Mouse (Mus musculus): ENCODE data around the gene Cadps2. TPM values are rescaled to one million over a fixed set of nuclear protein-coding genes. Genes with fewer than 3 reads are reported as not detected.

The Cadps2 gene
- total and polyA plus RNA-seq, 3 experiments, result not detected

DNA sequence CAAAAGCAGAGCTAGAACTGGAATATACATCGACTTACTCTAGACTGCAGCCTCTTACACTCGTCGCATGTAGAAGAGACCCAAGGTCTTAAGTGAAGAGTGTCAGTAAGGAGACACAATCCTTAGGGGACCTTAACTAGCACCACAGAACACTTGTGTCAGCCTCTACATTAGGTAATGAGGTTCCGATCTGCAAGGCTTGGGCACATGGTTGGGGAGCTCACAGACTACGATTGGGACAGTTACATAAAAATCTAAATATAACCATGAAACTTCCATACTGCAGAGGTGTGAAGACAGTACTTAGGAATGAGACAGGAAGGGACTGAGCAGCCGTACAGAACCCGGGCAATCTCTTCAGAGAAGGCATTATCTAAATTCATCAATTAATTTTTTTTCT is 27.1 kb upstream of the Cadps2 start:
- H3K4me2 ChIP-seq (ENCODE audit: insufficient read depth, low read depth, poor library complexity, severe bottlenecking), result no peak overlapping the region
- no peaks in the 10 kb centered on the region for H3K27me3 ChIP-seq (replicated peaks)
- H3K9ac ChIP-seq (ENCODE audit: insufficient read depth, low read depth), result no peak overlapping the region
- TF ChIP-seq KAT2A (IDR thresholded peaks at IDR 0.05; ENCODE audit: insufficient replicate concordance, low read length) (no peak), NRF1 (IDR thresholded peaks at IDR 0.05; ENCODE audit: low read depth, low read length) (no peak), MEF2A (IDR thresholded peaks at IDR 0.05; ENCODE audit: borderline replicate concordance, low read depth, low read length) (no peak), RCOR1 (conservative IDR thresholded peaks at IDR 0.05; ENCODE audit: low read depth, low read length) (no peak), POLR2AphosphoS2 (IDR thresholded peaks at IDR 0.05; ENCODE audit: low read depth, low read length) (no peak)
- in situ Hi-C loops (cut with MboI; ENCODE audit: low pct_ligation_motif_present, low pct_unique_long_range_greater_than_20kb, low sequenced_read_pairs), result no loop called here
- dilution Hi-C loops (cut with MboI; ENCODE audit: extremely low pct_ligation_motif_present, extremely low pct_unique_long_range_greater_than_20kb, low sequenced_read_pairs), result no loop called here
- H3K4me3 ChIP-seq (replicated peaks in 1 of 3; ENCODE audit: low read depth in 2 of 3, low read length in 2 of 3, poor library complexity in 1 of 3), result no peak overlapping the region
- no peaks in the 10 kb centered on the region for H3K79me2 ChIP-seq (replicated peaks; ENCODE audit: control insufficient read depth, extremely low read depth, insufficient read depth, poor library complexity, severe bottlenecking)
- no peaks in the 10 kb centered on the region for H3K4me1 ChIP-seq (ENCODE audit: control insufficient read depth in 1 of 2, insufficient read depth in 2 of 2)
- no peak overlapping the region for H3K27ac ChIP-seq (ENCODE audit: insufficient read depth, low read depth)
- no peaks in the 10 kb centered on the region for H3K9me3 ChIP-seq (replicated peaks; ENCODE audit: low read length)
- DNase-seq (ENCODE audit: extremely low read depth), result no peak
- no peaks in the 10 kb centered on the region for H3K36me3 ChIP-seq (replicated peaks in 1 of 2; ENCODE audit: control insufficient read depth in 1 of 2, insufficient read depth in 1 of 2, low read length in 1 of 2)

DNA sequence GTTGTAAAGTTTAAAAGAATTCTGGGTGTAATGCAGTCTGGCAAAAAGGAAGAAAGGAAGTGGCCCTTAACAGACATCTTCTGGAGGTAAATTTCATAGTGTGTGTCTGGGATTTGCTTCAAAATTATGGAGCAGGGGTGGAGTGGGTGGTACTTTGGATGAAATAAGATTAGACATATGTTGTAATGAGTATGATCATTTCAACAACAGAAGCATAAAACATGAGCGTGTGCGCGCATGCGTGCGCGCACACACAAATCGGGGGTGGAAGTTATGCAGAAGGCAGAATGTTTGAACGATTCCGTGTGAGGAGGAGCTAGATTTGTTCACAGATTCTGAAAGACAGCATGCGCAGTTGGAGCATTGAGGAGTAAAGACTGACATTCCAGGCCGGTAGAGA is 14.2 kb upstream of the Cadps2 start:
- H3K79me2 ChIP-seq (replicated peaks; ENCODE audit: control insufficient read depth, extremely low read depth, insufficient read depth, poor library complexity, severe bottlenecking), result no peaks in the 10 kb centered on the region
- TF ChIP-seq E2F4 (IDR thresholded peaks at IDR 0.05; ENCODE audit: insufficient replicate concordance, low read depth, low read length), result no peak
- no peak for TF ChIP-seq JUN (IDR thresholded peaks at IDR 0.05; ENCODE audit: insufficient read depth, low read depth, low read length)
- TF ChIP-seq HCFC1 (IDR thresholded peaks at IDR 0.05; ENCODE audit: low read depth, low read length), result no peak
- no peak for TF ChIP-seq ETS1 (conservative IDR thresholded peaks at IDR 0.05; ENCODE audit: low read depth, low read length)
- no peak for TF ChIP-seq ZMIZ1 (IDR thresholded peaks at IDR 0.05; ENCODE audit: low read depth, low read length)
- no peak for TF ChIP-seq MEF2A (IDR thresholded peaks at IDR 0.05; ENCODE audit: borderline replicate concordance, low read depth, low read length)
- TF ChIP-seq TBP (conservative IDR thresholded peaks at IDR 0.05; ENCODE audit: low read depth, low read length), result no peak
- TF ChIP-seq EP300 (IDR thresholded peaks at IDR 0.05; ENCODE audit: low read length), result no peak
- TF ChIP-seq USF2 (conservative IDR thresholded peaks at IDR 0.05; ENCODE audit: low read depth, low read length), result no peak
- TF ChIP-seq POLR2A (IDR thresholded peaks at IDR 0.05; ENCODE audit: low read depth, low read length), result no peak
- TF ChIP-seq MAX (IDR thresholded peaks at IDR 0.05; ENCODE audit: low read length), result no peak
- TF ChIP-seq PAX5 (IDR thresholded peaks at IDR 0.05; ENCODE audit: low read length), result no peak
- no peak for TF ChIP-seq POLR2AphosphoS2 (IDR thresholded peaks at IDR 0.05; ENCODE audit: low read depth, low read length)
- TF ChIP-seq MYC (IDR thresholded peaks at IDR 0.05; ENCODE audit: low read depth, low read length), result no peak
- no peak for TF ChIP-seq NELFE (IDR thresholded peaks at IDR 0.05; ENCODE audit: low read depth, low read length)
- TF ChIP-seq CTCF (conservative IDR thresholded peaks at IDR 0.05 in 1 of 2, IDR thresholded peaks at IDR 0.05 in 1 of 2; ENCODE audit: low read depth in 2 of 2, low read length in 2 of 2), result no peak
- TF ChIP-seq UBTF (IDR thresholded peaks at IDR 0.05; ENCODE audit: low read depth, low read length), result no peak
- no peak for TF ChIP-seq TCF12 (IDR thresholded peaks at IDR 0.05; ENCODE audit: low read depth, low read length)

More for the DNA sequence above, 14.2 kb upstream of the Cadps2 start:
- dilution Hi-C loops (cut with MboI; ENCODE audit: extremely low pct_ligation_motif_present, extremely low pct_unique_long_range_greater_than_20kb, low sequenced_read_pairs) (no loop called here), in situ Hi-C loops (cut with MboI; ENCODE audit: low pct_ligation_motif_present, low pct_unique_long_range_greater_than_20kb, low sequenced_read_pairs) (no loop called here)
- H3K36me3 ChIP-seq (replicated peaks in 1 of 2; ENCODE audit: control insufficient read depth in 1 of 2, insufficient read depth in 1 of 2, low read length in 1 of 2), result no peaks in the 10 kb centered on the region
- no peak overlapping the region for H3K4me3 ChIP-seq (replicated peaks in 1 of 3; ENCODE audit: low read depth in 2 of 3, low read length in 2 of 3, poor library complexity in 1 of 3)
- no peak overlapping the region for H3K27ac ChIP-seq (ENCODE audit: insufficient read depth, low read depth)
- H3K9me3 ChIP-seq (replicated peaks; ENCODE audit: low read length), result no peaks in the 10 kb centered on the region
- H3K4me2 ChIP-seq (ENCODE audit: insufficient read depth, low read depth, poor library complexity, severe bottlenecking), result no peak overlapping the region
- no peak for DNase-seq (ENCODE audit: extremely low read depth)
- H3K27me3 ChIP-seq (replicated peaks), result no peaks in the 10 kb centered on the region
- H3K9ac ChIP-seq (ENCODE audit: insufficient read depth, low read depth), result no peak overlapping the region
- H3K4me1 ChIP-seq (ENCODE audit: control insufficient read depth in 1 of 2, insufficient read depth in 2 of 2), result no peaks in the 10 kb centered on the region

Data from CH12.LX (cell line).